Mouse (Mus musculus) layer of hippocampus, adult 11-12 months (tissue): ENCODE measurements around the gene Zgrf1.
A peak's percentile ranks its signal among the peaks of the same experiment; 100 is the strongest.

Experiments
- DNase-seq: peaks from one replicate; pipeline ENCODE4 v3.0.0; 2022; ENCODE audit warnings: low spot score

The Zgrf1 gene

GRCm38 (mm10) chr3:127558201-127558600, 4.9 kb downstream of the Zgrf1 start:
- DNase-seq: no peak

GRCm38 (mm10) chr3:127562974-127563373, 9.7 kb downstream of the Zgrf1 start:
- DNase-seq: no peak

- DNase-seq: no peak
These were observed 11.8 kb downstream of the Zgrf1 start for GRCm38 (mm10) chr3:127565129-127565528.

GRCm38 (mm10) chr3:127572557-127572956, 19.3 kb downstream of the Zgrf1 start:
- peak; percentile 66 for DNase-seq

GRCm38 (mm10) chr3:127597136-127597535, 43.8 kb downstream of the Zgrf1 start:
- DNase-seq: no peak

GRCm38 (mm10) chr3:127608109-127608508, 54.8 kb downstream of the Zgrf1 start:
- no peak for DNase-seq

GRCm38 (mm10) chr3:127625296-127625695, 72.0 kb downstream of the Zgrf1 start:
- peak; percentile 47 for DNase-seq

GRCm38 (mm10) chr3:127625701-127626399, 72.6 kb downstream of the Zgrf1 start:
- DNase-seq: no peak

- no peak for DNase-seq
These were observed 73.2 kb downstream of the Zgrf1 start for GRCm38 (mm10) chr3:127626524-127626923.

GRCm38 (mm10) chr3:127627151-127627955, 74.1 kb downstream of the Zgrf1 start:
- DNase-seq: no peak

- DNase-seq: no peak
These were observed 74.6 kb downstream of the Zgrf1 start for GRCm38 (mm10) chr3:127627956-127628310.

- no peak for DNase-seq
These were observed 75.3 kb downstream of the Zgrf1 start for GRCm38 (mm10) chr3:127628311-127629184.

- DNase-seq: no peak
These were observed 76.9 kb downstream of the Zgrf1 start for GRCm38 (mm10) chr3:127630190-127630589.

GRCm38 (mm10) chr3:127630735-127631372, 77.6 kb downstream of the Zgrf1 start:
- DNase-seq: no peak

GRCm38 (mm10) chr3:127631582-127631981, 78.3 kb downstream of the Zgrf1 start:
- no peak for DNase-seq

GRCm38 (mm10) chr3:127632531-127632930, 79.2 kb downstream of the Zgrf1 start:
- no peak for DNase-seq

GRCm38 (mm10) chr3:127633080-127634032, 80.1 kb downstream of the Zgrf1 start, which contains the start of gene Neurog2:
Gene Neurog2, plus strand, starts transcription at chr3:127633135.
- DNase-seq: no peak

GRCm38 (mm10) chr3:127634101-127634983, 81.1 kb downstream of the Zgrf1 start:
- DNase-seq: peak; percentile 63

GRCm38 (mm10) chr3:127634984-127635349, 81.7 kb downstream of the Zgrf1 start:
- no peak for DNase-seq
